Mouse (Mus musculus) Muller cell, postnatal 12 days (primary cell): Measurements from ENCODE around the gene 1700003F12Rik.
A peak's percentile ranks its signal among the peaks of the same experiment; 100 is the strongest.

ENCODE experiments used
- DNase-seq: peaks from one replicate; pipeline ENCODE4 v3.0.0-alpha.2; 2015; ENCODE audit errors: inconsistent ontology term

The 1700003F12Rik gene

GRCm38 (mm10) chr2:154546711-154547110 is at the start of gene 1700003F12Rik:
Gene 1700003F12Rik, plus strand, starts transcription at chr2:154547085.
- no peak for DNase-seq

GRCm38 (mm10) chr2:154498571-154498970 is 48.3 kb upstream of the 1700003F12Rik start:
- peak; percentile 18 for DNase-seq

- DNase-seq, result no peak
Observed at GRCm38 (mm10) chr2:154499717-154500247, 47.1 kb upstream of the 1700003F12Rik start.

GRCm38 (mm10) chr2:154500758-154501157 is 46.1 kb upstream of the 1700003F12Rik start:
- DNase-seq, result no peak

GRCm38 (mm10) chr2:154507076-154507475 is 39.8 kb upstream of the 1700003F12Rik start:
- DNase-seq, result peak; percentile 35

- peak; percentile 35 for DNase-seq
Observed at GRCm38 (mm10) chr2:154507566-154508283, 39.2 kb upstream of the 1700003F12Rik start.

GRCm38 (mm10) chr2:154508450-154508849 is 38.4 kb upstream of the 1700003F12Rik start:
- no peak for DNase-seq

GRCm38 (mm10) chr2:154510141-154510540 is 36.7 kb upstream of the 1700003F12Rik start:
- DNase-seq, result no peak

- DNase-seq, result peak; percentile 84
Observed at GRCm38 (mm10) chr2:154516944-154517343, 29.9 kb upstream of the 1700003F12Rik start.

- DNase-seq, result no peak
Observed at GRCm38 (mm10) chr2:154517424-154517823, 29.5 kb upstream of the 1700003F12Rik start.

GRCm38 (mm10) chr2:154521449-154521848 is 25.4 kb upstream of the 1700003F12Rik start:
- no peak for DNase-seq

- DNase-seq, result no peak
Observed at GRCm38 (mm10) chr2:154522334-154522733, 24.6 kb upstream of the 1700003F12Rik start.

GRCm38 (mm10) chr2:154525285-154525684 is 21.6 kb upstream of the 1700003F12Rik start:
- no peak for DNase-seq

GRCm38 (mm10) chr2:154526531-154526930 is 20.4 kb upstream of the 1700003F12Rik start:
- DNase-seq, result no peak

- no peak for DNase-seq
Observed at GRCm38 (mm10) chr2:154532888-154533287, 14.0 kb upstream of the 1700003F12Rik start.

- DNase-seq, result no peak
Observed at GRCm38 (mm10) chr2:154534704-154535270, 12.1 kb upstream of the 1700003F12Rik start.

GRCm38 (mm10) chr2:154538310-154538709 is 8.6 kb upstream of the 1700003F12Rik start:
- peak; percentile 41 for DNase-seq

GRCm38 (mm10) chr2:154538710-154539109 is 8.2 kb upstream of the 1700003F12Rik start:
- peak; percentile 66 for DNase-seq

GRCm38 (mm10) chr2:154539720-154540119 is 7.2 kb upstream of the 1700003F12Rik start:
- peak; percentile 36 for DNase-seq

- DNase-seq, result no peak
Observed at GRCm38 (mm10) chr2:154541630-154542029, 5.3 kb upstream of the 1700003F12Rik start.

GRCm38 (mm10) chr2:154543567-154544347 is 3.1 kb upstream of the 1700003F12Rik start:
- peak; percentile 95 for DNase-seq

- DNase-seq, result peak; percentile 56
Observed at GRCm38 (mm10) chr2:154548688-154549087, 1.8 kb downstream of the 1700003F12Rik start.
